Mouse (Mus musculus): Measurements from ENCODE around the gene Trim34b. TPM values are rescaled to one million over a fixed set of nuclear protein-coding genes. Genes with fewer than 3 reads are reported as not detected.
"Not testable (repeated sequence)": the region's sequence is repeated elsewhere in the genome, so short reads cannot be mapped to it uniquely, and the experiment has no call there.

Gene Trim34b
- polyA plus RNA-seq (2015; fragmentation: Nextera tagmentation; extraction: Ambion mirVana): not detected in 2 replicates

DNA sequence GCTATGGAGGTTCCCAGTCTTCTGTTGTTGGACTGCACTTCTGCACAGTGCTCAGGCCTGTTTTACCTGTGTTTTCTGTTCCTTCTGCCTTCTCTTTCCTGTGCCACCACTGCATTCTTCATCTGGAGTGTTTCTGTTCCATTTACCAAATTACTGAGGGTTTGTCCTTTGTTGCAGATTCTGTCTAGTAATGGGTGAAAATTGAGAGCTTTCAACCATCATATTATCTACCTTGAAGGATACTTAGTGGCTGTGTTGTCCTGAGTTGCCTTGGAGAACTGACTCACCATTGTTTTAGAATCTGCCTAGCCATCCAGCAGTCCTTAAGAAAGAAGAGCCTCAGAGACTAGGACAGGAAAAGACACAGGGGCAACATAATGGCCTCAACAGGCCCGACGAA lies at the start of gene Trim34b:
Gene Trim34b, plus strand, starts transcription at position 301 of the 400 bp plus-strand sequence.
- not testable (repeated sequence) for H3K4me1 ChIP-seq (replicated peaks); H3K27ac ChIP-seq; H3K27me3 ChIP-seq; H3K4me3 ChIP-seq (replicated peaks); ATAC-seq; H3K9ac ChIP-seq (replicated peaks); H3K9me3 ChIP-seq; H3K36me3 ChIP-seq; H3K4me2 ChIP-seq (replicated peaks)
- WGBS: 96% methylated on average over 2 of the region's 2 CpGs

DNA sequence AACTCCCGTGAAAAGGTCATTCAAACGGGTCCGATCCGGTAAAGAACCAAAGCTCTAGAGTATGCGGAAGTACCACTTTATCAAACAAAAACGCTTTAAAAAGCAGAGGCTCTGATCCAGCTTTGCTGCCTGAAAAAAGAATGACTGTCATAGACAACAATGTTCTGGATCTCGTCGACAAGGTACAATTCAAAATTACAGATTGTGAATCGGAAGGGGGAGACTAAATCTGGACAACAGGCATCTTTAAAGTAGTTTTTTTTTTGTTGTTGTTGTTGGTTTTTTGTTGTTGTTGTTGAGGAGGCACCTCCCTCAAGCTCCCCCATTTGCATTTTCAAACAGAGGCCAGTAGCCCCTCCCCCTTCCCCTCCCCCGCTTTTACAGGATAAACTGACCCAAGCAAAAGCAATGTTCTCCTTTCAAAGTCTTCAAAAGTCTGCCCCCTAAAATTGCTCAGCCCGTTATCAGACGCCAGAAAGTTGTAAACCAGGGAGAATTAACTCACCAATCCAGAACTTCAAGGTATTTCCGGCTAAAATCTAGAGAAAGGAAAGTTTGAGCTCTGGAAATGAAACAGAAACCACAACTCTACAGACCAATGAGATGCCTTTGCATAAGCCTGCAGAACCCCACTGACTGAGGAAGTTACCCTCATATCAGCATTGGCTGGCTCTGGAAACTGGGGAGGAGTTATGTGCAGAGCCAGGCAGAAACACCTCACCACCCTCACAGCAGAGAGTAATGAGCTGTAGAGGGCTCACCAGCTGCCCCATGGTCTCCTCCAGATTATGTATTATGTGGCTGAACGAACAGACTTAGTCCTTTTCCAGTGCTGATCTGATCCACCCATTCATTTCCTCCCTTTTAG lies 41.5 kb upstream of the Trim34b start, which contains the start of gene Trim5:
Gene Trim5, minus strand, starts transcription at position 519 of the 868 bp plus-strand sequence.
- 0 out of 2 replicates have a peak, but pooled peaks have one; percentile 34 for ATAC-seq
- H3K9me3 ChIP-seq; H3K4me1 ChIP-seq (replicated peaks); H3K4me3 ChIP-seq (replicated peaks); H3K27ac ChIP-seq; H3K4me2 ChIP-seq (replicated peaks); H3K9ac ChIP-seq (replicated peaks); H3K27me3 ChIP-seq; H3K36me3 ChIP-seq: not testable (repeated sequence)
- WGBS: 41% methylated on average over 14 of the region's 14 CpGs

GRCm38 (mm10) chr7:104290641-104291040 lies 38.6 kb upstream of the Trim34b start:
- no peaks in the 10 kb centered on the region for H3K4me1 ChIP-seq (replicated peaks)
- H3K4me3 ChIP-seq (replicated peaks): no peak overlapping the region
- no peaks in the 10 kb centered on the region for H3K9me3 ChIP-seq
- H3K9ac ChIP-seq (replicated peaks): no peak overlapping the region
- ATAC-seq: no peak
- H3K36me3 ChIP-seq: no peaks in the 10 kb centered on the region
- H3K27me3 ChIP-seq: no peaks in the 10 kb centered on the region
- no peak overlapping the region for H3K27ac ChIP-seq
- no peak overlapping the region for H3K4me2 ChIP-seq (replicated peaks)
- 90% methylated on average over 1 of the region's 1 CpGs for WGBS

GRCm38 (mm10) chr7:104291638-104292400 lies 37.5 kb upstream of the Trim34b start:
- Histone ChIP-seq H3K36me3 (no peaks in the 10 kb centered on the region), H3K9me3 (no peaks in the 10 kb centered on the region), H3K4me3 (replicated peaks) (no peak overlapping the region), H3K9ac (replicated peaks) (no peak overlapping the region), H3K4me2 (replicated peaks) (no peak overlapping the region), H3K27ac (no peak overlapping the region), H3K27me3 (no peaks in the 10 kb centered on the region), H3K4me1 (replicated peaks) (no peaks in the 10 kb centered on the region)
- ATAC-seq: no peak
- 83% methylated on average over 5 of the region's 5 CpGs for WGBS

GRCm38 (mm10) chr7:104314796-104315353 lies 14.4 kb upstream of the Trim34b start:
- H3K36me3 ChIP-seq: no peaks in the 10 kb centered on the region
- no peak for ATAC-seq
- H3K27me3 ChIP-seq: no peaks in the 10 kb centered on the region
- H3K4me1 ChIP-seq (replicated peaks): no peaks in the 10 kb centered on the region
- H3K27ac ChIP-seq: no peak overlapping the region
- H3K4me2 ChIP-seq (replicated peaks): peak overlapping the region; percentile 37
- WGBS: 16% methylated on average over 15 of the region's 15 CpGs
- H3K4me3 ChIP-seq (replicated peaks): peak overlapping the region; percentile 20
- H3K9me3 ChIP-seq: no peaks in the 10 kb centered on the region
- H3K9ac ChIP-seq (replicated peaks): no peak overlapping the region

GRCm38 (mm10) chr7:104315369-104316080 lies 13.7 kb upstream of the Trim34b start, which contains the start of gene Trim12a:
Gene Trim12a, minus strand, starts transcription at chr7:104315466.
- 0 out of 2 replicates have a peak, but pooled peaks have one; percentile 43 for ATAC-seq
- not testable (repeated sequence) for H3K9me3 ChIP-seq; H3K36me3 ChIP-seq; H3K27me3 ChIP-seq; H3K27ac ChIP-seq; H3K4me1 ChIP-seq (replicated peaks); H3K9ac ChIP-seq (replicated peaks)
- Histone ChIP-seq H3K4me2 (replicated peaks) (peak within 1 kb of the TSS; percentile 37), H3K4me3 (replicated peaks) (peak within 1 kb of the TSS; percentile 20)
- WGBS: 26% methylated on average over 4 of the region's 4 CpGs

DNA sequence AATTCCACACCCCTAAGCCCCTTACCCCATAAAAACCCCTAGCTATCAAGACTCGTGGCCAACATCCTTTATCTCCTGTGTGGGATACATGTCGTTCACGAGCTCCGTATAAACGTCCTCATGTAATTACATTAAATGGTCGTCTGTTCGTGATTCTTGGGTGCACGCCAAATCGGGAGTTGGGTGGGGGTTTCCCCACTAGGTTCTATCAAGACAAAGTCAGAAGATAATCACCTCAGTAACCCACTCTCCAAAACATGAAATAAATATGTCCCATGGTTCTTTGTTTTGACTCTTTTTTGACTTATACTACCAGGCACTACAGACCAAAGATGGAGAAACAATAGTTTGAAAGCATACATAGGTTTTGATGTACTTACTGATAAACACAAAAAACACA lies 7.2 kb upstream of the Trim34b start:
- 88% methylated on average over 9 of the region's 9 CpGs for WGBS
- H3K4me3 ChIP-seq (replicated peaks): no peak overlapping the region
- H3K4me1 ChIP-seq (replicated peaks): no peaks in the 10 kb centered on the region
- H3K27me3 ChIP-seq: no peaks in the 10 kb centered on the region
- no peak overlapping the region for H3K27ac ChIP-seq
- no peak overlapping the region for H3K4me2 ChIP-seq (replicated peaks)
- no peaks in the 10 kb centered on the region for H3K9me3 ChIP-seq
- no peak overlapping the region for H3K9ac ChIP-seq (replicated peaks)
- H3K36me3 ChIP-seq: no peaks in the 10 kb centered on the region
- no peak for ATAC-seq

DNA sequence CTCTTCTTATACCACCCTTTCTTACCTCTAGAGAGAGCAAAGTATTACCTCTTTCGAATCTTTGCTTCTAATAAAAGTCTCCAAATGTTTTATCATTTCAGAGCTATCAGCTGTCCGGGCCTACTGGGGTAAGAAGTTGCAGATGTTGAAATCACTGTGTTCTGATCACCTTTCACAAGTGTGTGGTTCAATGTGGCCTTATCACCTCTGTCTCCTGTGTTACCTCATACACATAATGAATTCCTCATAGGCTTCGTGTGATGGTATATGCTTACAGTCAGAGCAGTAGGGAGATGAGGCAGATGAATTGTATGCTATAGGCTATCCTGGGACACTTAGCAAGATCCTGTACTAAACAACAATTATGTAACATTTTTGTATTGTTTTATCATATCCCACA lies 6.3 kb downstream of the Trim34b start:
- not testable (repeated sequence) for H3K36me3 ChIP-seq; H3K4me1 ChIP-seq (replicated peaks); H3K4me3 ChIP-seq (replicated peaks); H3K27ac ChIP-seq; H3K4me2 ChIP-seq (replicated peaks); H3K9ac ChIP-seq (replicated peaks); H3K9me3 ChIP-seq; ATAC-seq; H3K27me3 ChIP-seq
- WGBS: 90% methylated on average over 3 of the region's 3 CpGs

DNA sequence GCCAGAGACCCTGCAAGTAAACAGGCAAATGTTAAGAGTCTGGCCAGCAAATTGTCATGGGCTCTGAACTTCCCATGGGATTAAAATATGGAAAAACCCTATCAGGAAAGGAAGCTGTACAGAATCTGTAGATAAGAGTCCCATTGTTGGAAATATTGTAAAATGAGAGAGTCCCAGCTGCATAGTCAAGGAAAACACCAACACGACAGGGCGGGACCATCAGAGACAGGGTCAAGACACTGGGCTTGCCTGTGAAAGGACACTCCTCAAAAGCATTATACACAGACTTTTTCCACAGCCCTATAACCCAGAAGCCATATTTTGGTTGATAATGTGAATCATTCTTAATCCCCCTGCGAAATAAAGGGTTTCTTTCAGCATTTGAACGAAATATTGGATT lies 11.5 kb downstream of the Trim34b start:
- not testable (repeated sequence) for ATAC-seq; H3K36me3 ChIP-seq; H3K9me3 ChIP-seq; H3K27me3 ChIP-seq; H3K4me1 ChIP-seq (replicated peaks); H3K9ac ChIP-seq (replicated peaks); H3K4me3 ChIP-seq (replicated peaks); H3K27ac ChIP-seq; H3K4me2 ChIP-seq (replicated peaks)
- WGBS: 95% methylated on average over 4 of the region's 4 CpGs

DNA sequence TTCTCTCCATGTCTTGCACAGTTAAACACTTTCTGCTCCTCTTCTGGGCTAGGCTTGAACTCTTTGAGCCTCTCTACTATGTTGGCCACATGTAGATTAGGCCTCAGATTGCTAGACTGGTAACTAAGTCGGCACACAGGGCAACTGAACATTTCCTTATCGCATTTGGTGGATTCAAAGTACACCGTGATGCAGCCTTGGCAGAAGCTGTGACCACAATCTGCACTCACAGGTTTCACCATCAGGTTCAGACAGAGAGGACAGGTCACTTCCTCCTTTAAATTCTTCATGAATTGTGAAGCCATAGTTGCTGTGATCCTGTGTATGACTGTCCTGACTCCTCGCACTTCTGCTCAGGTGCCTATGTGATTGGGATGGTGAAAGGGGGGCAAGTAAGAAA lies 18.8 kb downstream of the Trim34b start:
- H3K4me2 ChIP-seq (replicated peaks); H3K9ac ChIP-seq (replicated peaks); H3K27ac ChIP-seq; ATAC-seq; H3K36me3 ChIP-seq; H3K4me1 ChIP-seq (replicated peaks); H3K4me3 ChIP-seq (replicated peaks); H3K9me3 ChIP-seq; H3K27me3 ChIP-seq: not testable (repeated sequence)
- WGBS: 96% methylated on average over 4 of the region's 4 CpGs

DNA sequence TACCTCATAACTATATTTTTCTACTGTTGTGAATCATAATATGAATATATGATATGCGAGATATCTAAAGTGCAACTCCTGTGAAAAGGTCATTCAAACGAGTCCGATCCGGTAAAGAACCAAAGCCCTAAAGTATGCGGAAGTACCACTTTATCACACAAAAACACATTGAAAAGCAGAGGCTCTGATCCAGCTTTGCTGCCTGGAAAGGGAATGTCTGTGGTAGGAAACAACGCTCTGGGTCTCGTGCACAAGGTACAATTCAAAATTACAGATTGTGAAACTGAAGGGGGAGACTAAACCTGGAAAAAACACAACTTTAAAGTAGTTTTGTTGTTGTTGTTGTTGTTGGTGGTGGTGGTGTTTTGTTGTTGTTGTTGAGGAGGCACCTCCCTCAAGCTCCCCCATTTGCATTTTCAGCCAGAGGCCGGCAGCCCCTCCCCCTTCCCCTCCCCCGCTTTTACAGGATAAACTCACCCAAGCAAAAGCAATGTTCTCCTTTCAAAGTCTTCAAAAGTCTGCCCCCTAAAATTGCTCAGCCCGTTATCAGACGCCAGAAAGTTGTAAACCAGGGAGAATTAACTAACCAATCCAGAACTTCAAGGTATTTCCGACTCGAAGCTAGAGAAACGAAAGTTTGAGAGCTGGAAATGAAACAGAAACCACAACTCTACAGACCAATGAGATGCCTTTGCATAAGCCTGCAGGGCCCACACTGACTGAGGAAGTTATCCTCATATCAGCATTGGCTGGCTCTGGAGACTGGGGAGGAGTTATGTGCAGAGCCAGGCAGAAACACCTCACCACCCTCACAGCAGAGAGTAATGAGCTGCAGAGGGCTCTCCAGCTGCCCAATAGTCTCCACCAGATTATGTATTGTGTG lies 23.7 kb downstream of the Trim34b start, which contains the start of gene Trim12c:
Gene Trim12c, minus strand, starts transcription at position 646 of the 883 bp plus-strand sequence.
- 9% methylated on average over 14 of the region's 14 CpGs for WGBS

More for the DNA sequence above, 23.7 kb downstream of the Trim34b start, which contains the start of gene Trim12c:
- ATAC-seq: peak; percentile 94
- H3K4me3 ChIP-seq (replicated peaks): peak within 1 kb of the TSS; percentile 26
- peaks cover 4% of the 10 kb centered on the region; the same call in 1 of the 2 replicates for H3K4me1 ChIP-seq (replicated peaks)
- no peaks in the 10 kb centered on the region for H3K27me3 ChIP-seq
- H3K36me3 ChIP-seq: no peaks in the 10 kb centered on the region
- no peak within 1 kb of the TSS for H3K9ac ChIP-seq (replicated peaks)
- no peaks in the 10 kb centered on the region for H3K9me3 ChIP-seq
- no peak within 1 kb of the TSS for H3K27ac ChIP-seq
- H3K4me2 ChIP-seq (replicated peaks): peak within 1 kb of the TSS; percentile 42

Measured in midbrain, embryonic 13.5 days (tissue).